Mouse (Mus musculus): ENCODE measurements at regions not wholly inside any gene's neighbourhood (a gene's known extent, or its start where the extent isn't known, plus 50 kb on each side); places are given as distances from the start of the nearest gene placed in this dataset.
A peak's percentile ranks its signal among the peaks of the same experiment; 100 is the strongest.

- DNase-seq (ENCODE audit: low spot score), result no peak
- WGBS, result 40% methylated on average over 1 of the region's 1 CpGs
- Histone ChIP-seq H3K36me3 (replicated peaks) (no peaks in the 10 kb centered on the region), H3K27ac (replicated peaks) (no peak overlapping the region), H3K4me3 (no peak overlapping the region), H3K4me1 (peaks cover 9% of the 10 kb centered on the region), H3K27me3 (replicated peaks; ENCODE audit: low read depth, poor library complexity, severe bottlenecking) (no peaks in the 10 kb centered on the region), H3K9me3 (no peaks in the 10 kb centered on the region)
Observed at GRCm38 (mm10) chr1:194354332-194355120, 263.5 kb upstream of the Plxna2 start.

- H3K36me3 ChIP-seq (replicated peaks), result no peaks in the 10 kb centered on the region
- H3K27me3 ChIP-seq (replicated peaks; ENCODE audit: low read depth, poor library complexity, severe bottlenecking), result no peaks in the 10 kb centered on the region
- no peak overlapping the region for H3K27ac ChIP-seq (replicated peaks)
- 64% methylated on average over 3 of the region's 3 CpGs for WGBS
- H3K9me3 ChIP-seq, result no peaks in the 10 kb centered on the region
- peaks cover 12% of the 10 kb centered on the region for H3K4me1 ChIP-seq
- no peak overlapping the region for H3K4me3 ChIP-seq
- DNase-seq (ENCODE audit: low spot score), result no peak
Observed at GRCm38 (mm10) chr1:194345304-194346033, 272.5 kb upstream of the Plxna2 start.

GRCm38 (mm10) chr1:194342568-194342967 is 275.4 kb upstream of the Plxna2 start:
- WGBS, result 74% methylated on average over 1 of the region's 1 CpGs
- no peak for DNase-seq (ENCODE audit: low spot score)
- peaks cover 12% of the 10 kb centered on the region for H3K4me1 ChIP-seq
- H3K36me3 ChIP-seq (replicated peaks), result no peaks in the 10 kb centered on the region
- H3K4me3 ChIP-seq, result no peak overlapping the region
- no peak overlapping the region for H3K27ac ChIP-seq (replicated peaks)
- no peaks in the 10 kb centered on the region for H3K9me3 ChIP-seq
- H3K27me3 ChIP-seq (replicated peaks; ENCODE audit: low read depth, poor library complexity, severe bottlenecking), result no peaks in the 10 kb centered on the region

GRCm38 (mm10) chr1:194341758-194342157 is 276.3 kb upstream of the Plxna2 start:
- WGBS, result 47% methylated on average over 3 of the region's 3 CpGs
- peaks cover 15% of the 10 kb centered on the region for H3K4me1 ChIP-seq

DNA sequence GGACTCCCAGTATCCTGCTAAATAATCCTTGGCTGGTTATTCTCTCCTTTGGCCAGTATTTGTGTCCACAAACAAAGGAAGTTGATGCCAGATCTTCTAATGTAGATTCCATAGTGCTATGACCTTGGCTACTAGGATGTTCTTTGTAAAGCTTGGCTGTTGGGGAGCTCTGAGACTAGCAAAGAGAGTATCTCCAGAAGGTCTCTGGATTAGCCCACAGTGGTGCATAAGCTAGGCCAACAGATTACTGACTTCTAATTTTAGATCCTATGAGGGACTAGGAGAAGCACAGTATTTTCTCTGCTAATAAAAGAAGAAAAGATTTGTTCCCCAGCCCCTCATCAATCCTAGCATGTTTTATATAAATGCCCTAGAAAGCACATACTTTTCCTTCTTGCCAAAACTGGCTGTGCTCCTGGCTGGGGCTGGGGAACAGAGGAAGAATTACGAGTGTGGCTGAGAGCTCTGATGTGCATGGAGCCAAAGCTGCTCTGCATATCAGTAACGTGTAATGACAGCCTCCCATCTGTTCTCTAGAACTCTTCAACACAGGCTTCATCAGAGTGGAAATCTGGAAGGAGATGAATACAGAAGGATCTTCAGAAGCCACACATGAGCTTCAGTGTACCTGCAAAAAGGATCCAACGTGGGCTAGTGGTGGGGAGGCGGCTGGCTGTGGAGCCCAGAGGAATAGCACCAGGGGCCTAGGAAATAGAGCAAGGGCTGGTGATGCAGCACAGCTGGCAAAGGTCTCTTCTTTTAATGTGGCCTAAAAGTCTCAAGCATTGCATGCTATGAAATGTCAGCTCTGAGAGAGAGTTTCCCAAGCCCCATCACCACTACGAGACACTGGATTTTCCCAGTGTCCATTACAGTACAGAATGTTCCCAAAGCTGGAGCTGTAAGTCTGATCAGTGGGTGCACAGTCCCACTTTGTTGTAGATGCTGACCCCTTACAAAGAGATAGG is 283.0 kb upstream of the Plxna2 start:
- no peak overlapping the region for H3K4me3 ChIP-seq
- no peaks in the 10 kb centered on the region for H3K36me3 ChIP-seq (replicated peaks)
- no peaks in the 10 kb centered on the region for H3K27me3 ChIP-seq (replicated peaks; ENCODE audit: low read depth, poor library complexity, severe bottlenecking)
- 77% methylated on average over 5 of the region's 5 CpGs for WGBS
- H3K27ac ChIP-seq (replicated peaks), result no peak overlapping the region
- no peak for DNase-seq (ENCODE audit: low spot score)
- H3K9me3 ChIP-seq, result no peaks in the 10 kb centered on the region
- peaks cover 18% of the 10 kb centered on the region for H3K4me1 ChIP-seq

More at GRCm38 (mm10) chr1:194341758-194342157, 276.3 kb upstream of the Plxna2 start:
- Histone ChIP-seq H3K9me3 (no peaks in the 10 kb centered on the region), H3K27me3 (replicated peaks; ENCODE audit: low read depth, poor library complexity, severe bottlenecking) (no peaks in the 10 kb centered on the region), H3K27ac (replicated peaks) (no peak overlapping the region), H3K36me3 (replicated peaks) (no peaks in the 10 kb centered on the region), H3K4me3 (no peak overlapping the region)
- DNase-seq (ENCODE audit: low spot score), result no peak

DNA sequence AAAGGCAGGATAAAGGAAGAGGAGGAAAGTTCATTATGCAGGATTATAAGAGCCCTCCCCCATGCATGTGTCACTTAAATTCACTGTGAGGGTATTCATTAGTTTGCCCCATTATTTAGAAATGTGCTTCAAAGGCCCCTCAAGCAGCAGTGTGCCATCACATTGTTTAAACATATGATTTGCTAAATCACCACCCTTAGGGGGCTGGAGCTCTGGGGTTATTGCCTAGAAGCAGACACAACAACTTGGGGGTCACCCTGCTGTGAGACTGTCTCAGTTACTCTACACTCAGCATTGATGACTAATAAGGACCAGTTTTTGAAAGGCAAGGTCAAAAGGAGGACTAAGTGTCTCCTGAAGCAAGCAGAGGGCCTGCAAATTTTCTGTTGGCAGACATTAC is 285.4 kb upstream of the Plxna2 start:
- Histone ChIP-seq H3K4me3 (no peak overlapping the region), H3K4me1 (peaks cover 18% of the 10 kb centered on the region), H3K27me3 (replicated peaks; ENCODE audit: low read depth, poor library complexity, severe bottlenecking) (no peaks in the 10 kb centered on the region), H3K9me3 (no peaks in the 10 kb centered on the region), H3K27ac (replicated peaks) (no peak overlapping the region), H3K36me3 (replicated peaks) (no peaks in the 10 kb centered on the region)
- DNase-seq (ENCODE audit: low spot score), result no peak

- H3K9me3 ChIP-seq, result no peaks in the 10 kb centered on the region
- no peaks in the 10 kb centered on the region for H3K36me3 ChIP-seq (replicated peaks)
- no peak for DNase-seq (ENCODE audit: low spot score)
- H3K4me1 ChIP-seq, result peaks cover 6% of the 10 kb centered on the region; the same call in 1 of the 2 replicates
- 96% methylated on average over 1 of the region's 1 CpGs for WGBS
- no peaks in the 10 kb centered on the region for H3K27me3 ChIP-seq (replicated peaks; ENCODE audit: low read depth, poor library complexity, severe bottlenecking)
- no peak overlapping the region for H3K27ac ChIP-seq (replicated peaks)
- H3K4me3 ChIP-seq, result no peak overlapping the region
Observed at GRCm38 (mm10) chr1:194330471-194330870, 287.5 kb upstream of the Plxna2 start.

DNA sequence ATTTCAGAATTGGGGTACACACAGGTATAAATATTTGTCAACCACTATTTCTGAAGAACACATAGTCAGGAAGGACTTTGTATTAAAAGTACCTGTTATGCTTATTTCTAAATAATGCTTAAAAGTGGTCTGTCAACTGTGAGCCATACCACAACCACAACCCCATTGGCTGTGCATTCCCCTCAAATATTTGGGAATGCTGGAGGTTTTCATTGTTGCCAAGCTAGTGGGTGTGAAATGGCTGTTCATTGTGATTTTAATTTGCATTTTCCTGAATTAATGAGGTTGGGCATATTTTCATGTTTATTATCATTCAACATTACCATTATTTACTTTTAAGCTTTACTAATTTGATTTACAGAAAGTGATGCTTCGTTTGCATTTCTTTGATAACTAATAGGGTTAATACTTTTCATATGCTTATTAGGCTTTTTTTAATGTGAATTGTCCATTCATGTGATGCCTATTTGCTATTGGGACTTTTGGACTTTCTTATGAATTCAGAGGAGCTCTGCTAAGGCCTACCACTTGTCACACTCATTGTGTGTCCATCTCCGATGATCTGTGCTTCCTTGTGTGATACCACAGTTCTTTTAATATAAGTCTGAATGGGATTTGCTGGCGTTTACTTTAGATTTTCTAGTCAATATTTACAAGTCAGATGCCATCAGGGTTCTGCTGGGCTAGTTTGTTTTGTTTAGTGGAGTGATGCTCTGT is 297.5 kb upstream of the Plxna2 start:
- no peaks in the 10 kb centered on the region for H3K27me3 ChIP-seq (replicated peaks; ENCODE audit: low read depth, poor library complexity, severe bottlenecking)
- H3K36me3 ChIP-seq (replicated peaks), result no peaks in the 10 kb centered on the region
- DNase-seq (ENCODE audit: low spot score), result no peak
- H3K9me3 ChIP-seq, result no peaks in the 10 kb centered on the region
- H3K4me1 ChIP-seq, result no peaks in the 10 kb centered on the region
- 82% methylated on average over 3 of the region's 3 CpGs for WGBS
- no peak overlapping the region for H3K27ac ChIP-seq (replicated peaks)
- H3K4me3 ChIP-seq, result no peak overlapping the region

GRCm38 (mm10) chr1:194318351-194318750 is 299.7 kb upstream of the Plxna2 start:
- H3K27ac ChIP-seq (replicated peaks), result no peak overlapping the region
- H3K36me3 ChIP-seq (replicated peaks), result no peaks in the 10 kb centered on the region
- 0 out of 2 replicates have a peak, but pooled peaks cover 4% of the 10 kb centered on the region for H3K4me1 ChIP-seq
- DNase-seq (ENCODE audit: low spot score), result no peak
- no peaks in the 10 kb centered on the region for H3K9me3 ChIP-seq
- no peaks in the 10 kb centered on the region for H3K27me3 ChIP-seq (replicated peaks; ENCODE audit: low read depth, poor library complexity, severe bottlenecking)
- H3K4me3 ChIP-seq, result no peak overlapping the region

DNA sequence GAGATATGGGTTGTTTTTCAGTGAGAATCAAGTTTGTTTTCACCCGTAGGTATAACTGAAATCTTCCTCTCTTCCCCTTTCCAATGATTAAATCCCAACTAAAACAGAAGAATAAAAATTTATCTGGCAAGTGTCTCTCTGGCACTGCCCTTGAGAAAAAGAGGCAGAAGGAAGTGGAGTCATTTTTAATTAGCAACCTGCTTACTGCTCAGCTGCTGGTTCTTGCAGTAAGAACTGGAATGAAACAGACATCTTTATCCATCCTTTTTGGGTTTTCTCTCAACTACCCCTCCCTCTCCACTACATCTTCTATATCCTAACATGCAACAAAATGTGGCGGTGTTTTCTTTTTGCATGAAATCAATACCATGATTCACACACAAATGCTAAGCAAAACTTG is 302.4 kb upstream of the Plxna2 start:
- Histone ChIP-seq H3K4me3 (no peak overlapping the region), H3K36me3 (replicated peaks) (no peaks in the 10 kb centered on the region), H3K27ac (replicated peaks) (no peak overlapping the region), H3K27me3 (replicated peaks; ENCODE audit: low read depth, poor library complexity, severe bottlenecking) (no peaks in the 10 kb centered on the region), H3K4me1 (peaks cover 13% of the 10 kb centered on the region), H3K9me3 (no peaks in the 10 kb centered on the region)
- DNase-seq (ENCODE audit: low spot score), result no peak
- WGBS, result 86% methylated on average over 2 of the region's 2 CpGs

- DNase-seq (ENCODE audit: low spot score), result peak; percentile 50
- H3K36me3 ChIP-seq (replicated peaks), result no peaks in the 10 kb centered on the region
- no peaks in the 10 kb centered on the region for H3K27me3 ChIP-seq (replicated peaks; ENCODE audit: low read depth, poor library complexity, severe bottlenecking)
- no peak overlapping the region; the same call in 1 of the 2 replicates for H3K27ac ChIP-seq (replicated peaks)
- H3K9me3 ChIP-seq, result no peaks in the 10 kb centered on the region
- 26% methylated on average over 2 of the region's 2 CpGs for WGBS
- peaks cover 21% of the 10 kb centered on the region for H3K4me1 ChIP-seq
- H3K4me3 ChIP-seq, result no peak overlapping the region
Observed at GRCm38 (mm10) chr1:194310373-194310772, 307.6 kb upstream of the Plxna2 start.

GRCm38 (mm10) chr1:194308648-194309047 is 309.4 kb upstream of the Plxna2 start:
- WGBS, result 88% methylated on average over 3 of the region's 3 CpGs
- Histone ChIP-seq H3K4me1 (peaks cover 18% of the 10 kb centered on the region), H3K27ac (replicated peaks) (no peak overlapping the region), H3K27me3 (replicated peaks; ENCODE audit: low read depth, poor library complexity, severe bottlenecking) (no peaks in the 10 kb centered on the region), H3K36me3 (replicated peaks) (no peaks in the 10 kb centered on the region), H3K9me3 (no peaks in the 10 kb centered on the region), H3K4me3 (no peak overlapping the region)
- no peak for DNase-seq (ENCODE audit: low spot score)
